Mouse (Mus musculus) cortical plate, adult 2 months (tissue): ENCODE measurements around the gene Dglucy. TPM values are rescaled to one million over a fixed set of nuclear protein-coding genes. Genes with fewer than 3 reads are reported as not detected.

ENCODE experiments used
- H3K27ac ChIP-seq: fragments of 200-500 bp; 2 replicates; pipeline ENCODE4 v1.5.1; 2012; ENCODE audit warnings: low read length, control low read depth, inconsistent platforms; ENCODE audit not compliant: insufficient read depth
- H3K4me1 ChIP-seq: fragments of 200-500 bp; 2 replicates; pipeline ENCODE4 v1.6.1; 2011; ENCODE audit warnings: low read length; ENCODE audit not compliant: control insufficient read depth, insufficient read depth
- H3K4me3 ChIP-seq: fragments of 200-500 bp; 2 replicates; pipeline ENCODE4 v1.5.1; 2011; ENCODE audit warnings: mild to moderate bottlenecking, low read length, control low read depth; ENCODE audit not compliant: insufficient read depth
- CTCF ChIP-seq: fragments of 200-500 bp; IDR thresholded peaks from 2 replicates; pipeline ENCODE4 v1.5.1; 2011; ENCODE audit warnings: mild to moderate bottlenecking, control low read depth, low read length; ENCODE audit not compliant: insufficient read depth; ENCODE audit errors: extremely low read depth
- POLR2A ChIP-seq: fragments of 200-500 bp; IDR thresholded peaks from 2 replicates; pipeline ENCODE4 v1.6.1; 2011; ENCODE audit warnings: mild to moderate bottlenecking, low read length, control low read depth; ENCODE audit not compliant: insufficient read depth; ENCODE audit errors: extremely low read depth
- polyA plus RNA-seq: library from polyadenylated mRNA; depleted of rRNA; stranded (reverse); fragments of >200 nt; gene quantifications from 2 replicates; pipeline ENCODE4 v1.2.3, GENCODE M21; 2012

The Dglucy gene
- polyA plus RNA-seq, 1 experiment: 8.0 TPM

DNA sequence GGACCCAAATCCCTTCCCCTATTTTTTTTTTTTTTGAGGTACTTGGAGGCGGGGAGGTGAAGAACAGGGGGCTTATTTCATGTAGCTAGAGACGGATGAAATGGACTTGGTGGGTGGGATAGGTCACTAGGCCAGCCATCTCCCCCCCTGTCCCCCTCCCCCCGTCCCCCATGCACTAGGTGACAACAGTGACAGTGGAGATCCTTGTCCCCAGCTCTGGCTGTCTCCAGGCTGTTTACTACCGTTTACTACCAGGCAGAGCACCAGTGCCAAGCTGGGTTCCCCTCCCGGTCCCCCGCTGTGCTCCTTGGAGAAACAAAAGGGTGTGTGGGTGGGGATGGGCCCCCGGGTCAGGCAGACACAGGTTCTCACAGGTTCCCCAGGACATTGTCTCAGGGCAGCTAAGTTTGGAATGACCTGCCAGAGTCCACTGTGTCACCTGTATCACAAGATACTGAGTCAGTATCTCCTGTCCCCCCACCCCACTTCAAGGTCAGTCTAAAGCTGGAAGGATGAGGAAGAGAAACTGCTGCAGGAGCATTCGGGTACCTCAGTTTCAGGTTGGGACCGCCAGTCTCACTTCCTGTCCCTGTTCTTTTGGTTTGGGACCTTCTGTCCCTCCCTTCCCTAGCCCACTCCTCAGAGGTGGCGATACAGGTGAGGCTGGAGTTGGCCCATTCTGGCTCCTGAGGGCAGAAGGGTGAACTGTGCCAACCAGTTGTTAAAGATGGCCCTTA is 129.6 kb downstream of the Dglucy start:
- peak overlapping the region; percentile 53 for H3K4me3 ChIP-seq
- TF ChIP-seq CTCF (no peak), POLR2A (no peak)
- peaks cover 9% of the 10 kb centered on the region for H3K4me1 ChIP-seq
- no peak overlapping the region for H3K27ac ChIP-seq

DNA sequence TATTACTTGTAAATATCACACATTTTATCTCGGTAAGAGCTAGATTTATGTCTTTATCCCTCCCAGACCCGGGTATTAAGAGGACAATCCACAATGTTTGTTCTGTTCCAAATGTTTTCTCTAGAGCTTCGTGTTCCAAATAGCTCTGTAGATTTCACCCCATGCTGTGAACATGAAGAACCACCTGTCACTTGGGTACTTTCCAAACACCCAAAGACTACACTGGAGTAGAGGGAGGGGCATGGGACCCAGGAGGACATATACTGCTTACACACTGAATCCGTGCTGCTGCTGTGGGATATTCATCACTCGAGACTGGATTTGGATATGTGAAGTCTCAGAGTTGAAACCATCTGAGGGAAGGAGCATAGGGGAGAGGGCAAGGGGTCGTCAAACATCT is 130.9 kb downstream of the Dglucy start:
- no peak for TF ChIP-seq POLR2A
- no peak for TF ChIP-seq CTCF

GRCm38 (mm10) chr12:100910731-100911130 is 131.9 kb downstream of the Dglucy start:
- H3K27ac ChIP-seq: no peak overlapping the region
- H3K4me3 ChIP-seq: no peak overlapping the region
- peaks cover 9% of the 10 kb centered on the region for H3K4me1 ChIP-seq
- no peak for TF ChIP-seq POLR2A
- no peak for TF ChIP-seq CTCF

More for the DNA sequence above, 130.9 kb downstream of the Dglucy start:
- no peak overlapping the region for H3K27ac ChIP-seq
- peaks cover 9% of the 10 kb centered on the region for H3K4me1 ChIP-seq
- no peak overlapping the region for H3K4me3 ChIP-seq

GRCm38 (mm10) chr12:100924646-100925339 is 145.9 kb downstream of the Dglucy start:
- Histone ChIP-seq H3K4me3 (no peak overlapping the region), H3K4me1 (no peaks in the 10 kb centered on the region), H3K27ac (no peak overlapping the region)
- TF ChIP-seq CTCF (no peak), POLR2A (no peak)

DNA sequence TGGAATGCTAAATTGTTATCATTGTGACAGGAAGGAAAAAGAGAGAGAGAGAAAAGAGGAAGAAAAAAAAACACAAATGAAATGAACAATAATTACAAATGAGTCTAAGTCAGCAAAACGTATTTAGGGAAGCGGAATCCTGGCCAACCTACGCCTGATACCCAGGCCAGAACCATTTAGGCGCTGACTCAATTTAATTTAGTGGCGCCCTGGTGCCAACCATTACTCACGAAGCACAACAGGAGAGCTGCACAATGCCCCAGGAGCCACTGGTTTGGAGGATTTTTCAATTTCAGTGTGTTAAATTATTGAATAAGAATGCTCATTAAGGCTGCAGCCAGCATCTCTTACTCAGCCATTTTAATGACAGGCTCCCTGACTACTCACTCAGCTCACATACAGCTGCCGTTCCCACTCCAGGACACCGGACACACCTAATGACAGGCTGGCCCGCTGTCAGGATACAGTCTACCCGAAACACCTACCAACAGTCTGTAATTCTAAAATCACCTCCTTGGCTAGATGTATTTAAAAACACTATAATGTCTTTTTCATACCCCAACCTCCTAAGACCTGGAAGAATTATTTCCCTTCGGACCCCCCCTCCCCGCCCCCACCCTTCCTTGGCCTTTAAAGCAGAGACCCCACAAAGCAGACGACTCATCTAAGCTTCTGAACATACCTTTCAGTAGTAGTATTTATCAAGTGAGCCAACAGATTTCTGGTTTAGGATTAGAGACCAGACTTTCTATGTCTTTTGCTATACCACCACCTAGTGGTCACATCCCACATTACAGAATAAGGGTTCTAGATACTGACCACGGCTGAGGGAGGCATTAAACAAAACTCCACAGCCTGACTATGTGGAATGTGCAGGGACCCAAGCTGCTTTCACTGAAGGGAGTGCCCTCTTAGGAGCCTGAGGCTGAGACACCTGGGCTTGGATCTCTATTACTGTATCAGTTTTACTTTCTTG is 147.1 kb downstream of the Dglucy start:
- Histone ChIP-seq H3K27ac (no peak overlapping the region), H3K4me3 (no peak overlapping the region), H3K4me1 (no peaks in the 10 kb centered on the region)
- TF ChIP-seq POLR2A: no peak
- peak; percentile 43; the same call in 1 of the 2 replicates for TF ChIP-seq CTCF

DNA sequence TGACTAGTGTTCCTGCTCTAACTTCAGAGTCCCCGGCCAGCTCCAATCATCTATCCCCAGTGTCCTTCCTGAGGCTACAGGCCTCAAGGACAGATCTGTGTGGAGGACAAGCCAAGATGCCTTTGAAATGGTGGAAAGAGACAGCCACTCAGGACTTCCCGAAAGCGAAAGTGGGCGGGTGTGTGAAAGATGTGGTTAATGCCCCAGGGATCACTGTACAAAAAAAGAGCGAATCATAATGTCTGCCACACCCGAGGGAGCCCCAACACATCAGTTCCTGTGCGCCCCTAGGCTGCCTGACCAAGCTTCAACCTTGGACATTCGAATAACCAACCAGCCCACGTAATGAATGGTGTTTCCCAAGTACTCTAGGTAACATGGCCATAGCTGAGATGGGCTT is 149.4 kb downstream of the Dglucy start:
- no peaks in the 10 kb centered on the region for H3K4me1 ChIP-seq
- no peak for TF ChIP-seq POLR2A
- no peak for TF ChIP-seq CTCF
- H3K4me3 ChIP-seq: no peak overlapping the region
- H3K27ac ChIP-seq: no peak overlapping the region

- TF ChIP-seq POLR2A (no peak), CTCF (no peak)
- Histone ChIP-seq H3K27ac (no peak overlapping the region), H3K4me3 (no peak overlapping the region), H3K4me1 (no peaks in the 10 kb centered on the region)
Measured at GRCm38 (mm10) chr12:100931653-100932052, 152.8 kb downstream of the Dglucy start.

GRCm38 (mm10) chr12:100934796-100935195 is 155.9 kb downstream of the Dglucy start:
- H3K4me1 ChIP-seq: no peaks in the 10 kb centered on the region
- no peak overlapping the region for H3K4me3 ChIP-seq
- H3K27ac ChIP-seq: no peak overlapping the region
- TF ChIP-seq CTCF: no peak
- no peak for TF ChIP-seq POLR2A

DNA sequence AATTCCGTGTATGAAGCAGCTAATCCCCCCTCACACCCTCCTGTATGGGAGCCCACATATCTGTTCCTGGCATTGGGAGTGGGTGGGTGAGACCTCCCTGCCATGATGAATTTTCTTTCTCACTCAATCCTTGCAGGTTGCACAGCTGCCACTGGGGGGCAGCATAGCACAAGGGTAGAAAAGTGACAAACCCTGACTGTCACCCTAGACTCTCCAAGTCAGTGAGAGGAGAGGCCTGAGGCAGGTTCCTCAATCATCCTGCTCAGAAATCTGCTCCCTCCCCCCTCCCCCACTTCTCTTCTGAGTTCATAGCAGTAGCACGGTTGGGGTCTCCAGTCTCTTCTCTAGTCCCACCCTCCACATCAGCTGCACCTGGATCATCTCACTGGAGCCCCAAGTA is 157.3 kb downstream of the Dglucy start:
- no peaks in the 10 kb centered on the region for H3K4me1 ChIP-seq
- H3K4me3 ChIP-seq: no peak overlapping the region
- TF ChIP-seq CTCF (peak; percentile 91), POLR2A (no peak)
- no peak overlapping the region for H3K27ac ChIP-seq

DNA sequence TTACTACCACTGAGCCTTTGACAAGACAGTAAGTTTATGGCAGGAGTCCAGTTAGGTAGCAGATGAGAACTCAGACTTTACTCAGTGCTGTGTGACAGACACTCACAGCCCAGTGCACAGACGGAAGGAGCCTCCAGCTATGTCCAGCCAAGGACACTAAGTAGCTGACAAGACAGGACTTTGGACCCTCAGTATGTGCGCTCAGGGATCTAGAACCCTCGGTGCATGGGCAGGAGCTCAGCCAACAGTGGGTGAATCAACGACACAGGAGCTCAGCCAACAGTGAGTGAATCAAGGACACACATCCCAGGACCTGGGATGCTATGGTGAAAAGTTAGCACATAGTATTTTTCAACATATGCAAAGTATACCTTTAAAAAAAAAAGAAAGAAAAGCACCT is 157.9 kb downstream of the Dglucy start:
- no peak overlapping the region for H3K4me3 ChIP-seq
- H3K4me1 ChIP-seq: no peaks in the 10 kb centered on the region
- no peak for TF ChIP-seq CTCF
- TF ChIP-seq POLR2A: no peak
- H3K27ac ChIP-seq: no peak overlapping the region
